Mouse (Mus musculus): Measurements from ENCODE around the gene Zfp536. TPM values are rescaled to one million over a fixed set of nuclear protein-coding genes. Genes with fewer than 3 reads are reported as not detected.
"Not testable (repeated sequence)": the region's sequence is repeated elsewhere in the genome, so short reads cannot be mapped to it uniquely, and the experiment has no call there.

The Zfp536 gene
- total RNA-seq, 2 experiments from 2014 or later: 5.7 to 8.2 TPM

DNA sequence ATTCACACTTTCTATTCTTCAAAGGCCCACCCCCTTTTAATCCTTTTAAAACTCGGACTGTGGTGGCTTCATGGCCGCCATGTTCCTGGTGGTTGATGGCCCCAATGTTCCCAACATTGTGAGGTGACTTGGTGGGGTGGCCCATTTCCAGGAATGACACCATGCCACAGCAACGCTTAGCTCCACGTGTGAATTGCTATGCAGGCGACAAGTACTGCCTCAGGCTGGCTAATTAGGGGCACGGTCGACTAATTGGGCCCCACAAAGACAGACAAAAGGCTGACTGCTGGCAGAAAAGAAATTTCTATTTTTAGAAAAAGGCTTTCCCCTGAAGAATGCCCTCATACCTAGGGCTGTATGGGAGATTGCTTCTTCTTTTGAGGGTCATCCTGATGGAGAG, 154.2 kb downstream of the Zfp536 start:
- intact Hi-C loops (cut with DNase I): no loop called here
- DNase-seq: no peak

DNA sequence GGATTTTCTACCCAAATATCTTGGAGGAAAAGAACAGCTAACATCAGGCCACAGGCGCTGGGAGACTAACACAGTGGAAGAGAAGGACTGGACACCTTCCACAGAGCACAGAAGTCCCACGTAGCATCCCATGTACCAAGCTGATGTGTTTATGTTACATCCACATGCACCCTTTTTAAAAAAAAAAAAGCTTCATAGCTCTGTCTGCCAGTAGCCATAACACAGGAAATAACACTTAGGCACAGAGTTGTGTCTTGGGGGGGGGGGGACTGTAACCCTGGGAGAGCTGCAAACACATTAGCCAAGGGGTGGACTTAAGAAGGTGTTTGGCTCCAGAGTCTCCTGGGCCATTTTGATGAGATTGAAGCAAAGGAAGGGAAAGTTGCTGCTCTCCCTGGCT, 155.6 kb downstream of the Zfp536 start:
- no peak for DNase-seq
- intact Hi-C loops (cut with DNase I): no loop called here

DNA sequence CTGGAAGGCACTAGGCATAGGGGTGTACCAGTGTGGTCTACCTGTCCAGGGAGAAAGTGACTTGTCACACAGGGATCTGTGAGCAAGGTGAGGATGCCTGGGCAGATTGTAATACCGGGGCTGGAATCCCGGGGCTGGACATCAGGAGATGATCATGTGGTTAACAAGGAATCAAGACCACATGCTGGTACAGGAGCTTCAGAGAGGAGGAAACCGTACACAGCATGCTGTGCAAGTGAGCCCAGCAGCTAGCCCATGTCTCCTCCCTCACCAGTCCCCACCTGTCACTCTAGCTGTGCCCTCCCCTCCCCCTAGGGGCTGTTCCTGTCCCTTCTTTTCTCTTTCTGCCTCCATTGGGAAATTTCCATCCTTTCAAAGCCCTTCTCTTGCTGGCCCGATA, 157.5 kb downstream of the Zfp536 start:
- no peak for DNase-seq
- intact Hi-C loops (cut with DNase I): no loop called here

GRCm38 (mm10) chr7:37614381-37614780, 159.1 kb downstream of the Zfp536 start:
- intact Hi-C loops (cut with DNase I): no loop called here
- DNase-seq: no peak

DNA sequence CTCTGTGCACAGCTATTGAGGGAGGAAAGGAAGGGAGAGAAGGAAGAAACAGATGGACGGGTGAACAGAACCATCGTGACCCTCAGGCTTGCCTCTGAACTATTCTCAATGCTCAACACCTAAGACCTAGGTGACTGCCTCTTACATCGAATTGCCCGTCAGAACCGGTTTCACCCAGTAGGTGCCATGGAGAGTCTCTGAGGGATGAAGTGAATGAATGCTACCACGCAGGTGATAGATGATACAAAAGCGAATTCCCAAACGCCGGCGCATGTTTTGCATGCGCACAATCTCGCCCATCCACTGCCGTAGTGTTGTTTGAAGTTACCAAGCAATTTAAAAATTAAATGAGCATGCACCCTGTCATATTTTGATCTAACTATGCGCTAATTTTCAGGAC, 164.9 kb downstream of the Zfp536 start:
- intact Hi-C loops (cut with DNase I): no loop called here
- DNase-seq: no peak

DNA sequence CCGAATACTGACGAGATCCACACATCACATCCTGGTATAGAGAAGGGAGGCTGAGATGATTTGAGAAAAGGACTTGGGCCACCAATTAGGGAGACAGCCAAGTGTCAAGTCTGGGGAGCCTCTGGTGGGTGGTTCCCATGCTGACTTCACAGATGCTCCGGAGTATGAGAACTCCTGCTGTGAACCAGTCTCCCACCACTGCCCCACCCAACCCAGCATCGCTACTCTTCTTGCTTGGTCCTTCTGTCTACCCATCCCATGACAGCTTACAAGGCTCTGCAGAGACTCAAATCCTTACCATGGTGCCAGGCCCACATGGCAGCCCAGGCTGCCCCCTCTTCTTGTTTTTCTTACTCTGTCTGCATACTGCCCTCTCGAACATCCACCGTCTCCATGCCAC, 165.5 kb downstream of the Zfp536 start:
- DNase-seq: no peak
- intact Hi-C loops (cut with DNase I): no loop called here

DNA sequence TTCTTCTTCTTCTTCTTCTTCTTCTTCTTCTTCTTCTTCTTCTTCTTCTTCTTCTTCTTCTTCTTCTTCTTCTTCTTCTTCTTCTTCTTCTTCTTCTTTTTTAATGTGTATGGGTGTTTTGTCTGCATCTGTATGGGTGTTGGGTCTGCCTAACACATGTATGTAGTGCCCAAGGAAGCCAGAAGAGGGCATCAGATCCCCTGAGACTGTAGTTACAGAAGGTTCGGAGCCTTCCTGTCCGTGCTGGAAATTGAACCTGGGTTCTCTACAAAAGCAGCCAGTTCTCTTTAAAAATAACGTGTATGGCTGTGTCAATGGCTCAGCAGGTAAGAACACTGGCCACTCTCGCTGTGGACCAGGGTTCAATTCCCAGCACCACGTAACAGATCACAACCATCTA, 167.0 kb downstream of the Zfp536 start:
- intact Hi-C loops (cut with DNase I): no loop called here
- no peak for DNase-seq

DNA sequence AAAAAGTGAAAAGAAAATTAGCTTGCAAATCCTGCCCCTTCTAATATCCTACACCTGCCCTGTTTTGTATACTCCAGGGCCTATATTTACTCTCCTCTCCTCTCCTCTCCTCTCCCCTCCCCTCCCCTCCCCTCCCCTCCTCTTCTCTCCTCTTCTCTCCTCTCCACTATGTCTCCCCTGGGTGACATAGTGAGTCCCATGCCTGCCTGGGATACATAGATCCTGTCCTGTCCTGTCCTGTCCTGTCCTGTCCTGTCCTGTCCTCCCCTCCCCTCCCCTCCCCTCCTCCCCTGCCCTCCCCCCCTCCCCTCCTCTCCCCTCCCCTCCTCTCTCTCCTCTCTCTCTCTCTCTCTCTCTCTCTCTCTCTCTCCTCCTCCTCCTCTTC, 169.9 kb downstream of the Zfp536 start:
- DNase-seq; intact Hi-C loops (cut with DNase I): not testable (repeated sequence)

DNA sequence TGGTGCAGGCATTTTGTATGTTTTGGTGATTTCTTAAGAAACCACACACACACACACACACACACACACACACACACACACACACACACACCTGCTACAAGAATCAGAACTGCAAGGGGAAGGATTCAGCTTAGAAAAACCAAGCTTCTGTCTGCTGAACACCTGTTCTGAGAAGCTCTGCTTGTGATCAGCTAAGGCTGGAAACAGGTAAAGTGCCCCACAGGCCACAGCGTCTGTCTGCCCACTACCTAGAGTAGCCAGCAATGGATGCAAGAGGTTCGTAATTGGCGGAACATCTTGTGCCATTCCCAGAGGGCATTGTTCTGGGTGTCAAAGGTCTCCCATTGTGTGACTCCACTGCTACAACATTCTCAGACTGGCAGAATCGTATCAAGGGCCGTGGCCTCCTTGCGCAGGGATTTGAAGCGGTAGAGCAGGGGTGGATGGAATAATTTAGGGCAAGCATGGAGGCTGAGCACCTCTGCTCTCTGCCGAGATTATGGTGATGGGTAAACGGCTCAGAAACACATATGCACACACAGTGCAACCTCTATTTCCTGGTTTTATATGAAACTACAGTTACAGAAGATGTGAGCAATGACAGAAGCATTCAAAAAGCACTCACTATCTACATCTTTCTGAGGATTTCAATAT, 170.4 kb downstream of the Zfp536 start:
- DNase-seq: no peak
- intact Hi-C loops (cut with DNase I): no loop called here

DNA sequence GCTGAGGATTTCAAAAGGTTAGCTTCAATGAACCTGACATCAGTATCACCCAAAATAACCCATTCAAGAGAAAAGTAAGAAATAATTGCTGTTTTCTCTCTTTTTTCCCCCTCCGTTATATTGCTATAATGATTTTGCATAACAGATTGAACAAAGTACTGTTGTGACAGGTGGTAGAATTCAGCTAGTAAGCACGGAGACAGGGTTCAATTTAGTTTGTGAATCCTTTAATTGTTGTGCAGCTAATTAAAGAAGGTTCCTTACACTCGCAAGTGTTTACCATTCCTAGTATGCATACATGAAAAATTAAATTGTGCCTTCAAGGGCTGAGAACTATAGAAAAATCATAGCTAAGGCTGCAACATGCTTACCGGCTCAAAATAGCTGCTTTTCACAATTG, 173.1 kb downstream of the Zfp536 start:
- intact Hi-C loops (cut with DNase I): no loop called here
- no peak for DNase-seq

GRCm38 (mm10) chr7:37594211-37595030, 179.0 kb downstream of the Zfp536 start:
- DNase-seq: no peak
- intact Hi-C loops (cut with DNase I): no loop called here

- intact Hi-C loops (cut with DNase I): no loop called here
- no peak for DNase-seq
These were observed 179.9 kb downstream of the Zfp536 start for GRCm38 (mm10) chr7:37593566-37593965.

GRCm38 (mm10) chr7:37586694-37587093, 186.7 kb downstream of the Zfp536 start:
- DNase-seq: no peak
- intact Hi-C loops (cut with DNase I): no loop called here

DNA sequence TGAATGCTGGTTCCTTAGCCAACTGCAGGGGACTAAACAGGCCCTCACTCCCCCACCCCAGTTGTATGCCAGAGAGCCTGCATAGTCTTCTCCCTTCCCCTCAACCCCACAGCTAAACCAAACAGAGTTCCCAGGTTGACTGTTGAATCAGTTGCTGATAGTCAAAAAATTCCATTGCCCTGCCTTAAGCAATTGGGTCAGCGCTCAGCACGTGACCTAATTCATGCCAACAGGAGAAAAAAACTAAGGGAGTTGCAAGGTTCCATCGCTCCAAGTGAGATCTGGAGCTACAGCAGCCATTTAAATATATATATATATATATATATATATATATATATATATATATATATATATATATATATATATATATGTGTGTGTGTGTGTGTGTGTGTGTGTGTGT, 192.2 kb downstream of the Zfp536 start:
- DNase-seq: no peak
- intact Hi-C loops (cut with DNase I): loop anchor here (5.0 kb wide), 1 partner anchor 49 kb away; no protein-coding TSS in a partner anchor

DNA sequence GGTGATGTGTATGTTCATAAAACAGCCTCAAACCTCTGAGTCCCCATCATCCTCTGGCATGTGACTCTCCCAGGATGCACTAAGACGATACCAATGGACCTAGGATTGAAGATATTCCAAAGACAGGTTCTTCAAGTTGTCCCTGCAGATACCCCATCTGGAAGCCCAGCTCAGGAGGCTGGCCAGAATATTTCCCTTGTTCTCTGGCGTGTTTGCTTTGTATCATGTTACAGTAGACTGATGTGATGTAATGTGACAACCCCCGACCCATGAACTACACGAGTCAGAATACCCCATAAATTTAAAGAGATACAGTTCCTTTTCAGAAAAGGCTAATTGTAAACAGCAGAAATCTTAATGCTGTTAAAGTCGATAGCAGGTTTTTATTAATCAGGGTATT, 192.9 kb downstream of the Zfp536 start:
- intact Hi-C loops (cut with DNase I): loop anchor here (5.0 kb wide), 1 partner anchor 48 kb away; no protein-coding TSS in a partner anchor
- no peak for DNase-seq

DNA sequence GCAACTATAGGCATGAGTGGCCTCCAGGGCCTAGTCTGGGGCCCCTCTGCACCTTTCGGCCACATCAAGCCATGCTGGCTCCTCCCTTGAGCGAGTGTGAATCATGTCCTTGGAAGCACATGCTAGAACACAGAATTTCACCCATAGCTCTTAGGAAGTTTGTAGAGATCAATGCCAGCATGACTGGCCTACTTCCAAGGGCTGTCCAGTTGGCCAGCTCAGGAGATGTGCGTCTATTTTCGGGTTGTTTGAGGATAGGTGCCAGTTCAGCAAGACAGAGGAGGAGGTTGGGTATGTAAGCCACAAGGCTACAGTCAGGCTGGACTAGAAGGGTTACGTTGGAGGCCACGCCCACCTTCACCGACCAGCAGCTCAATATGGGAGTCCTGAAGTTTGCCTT, 201.4 kb downstream of the Zfp536 start:
- intact Hi-C loops (cut with DNase I): no loop called here
- DNase-seq: peak; percentile 21 to 41

DNA sequence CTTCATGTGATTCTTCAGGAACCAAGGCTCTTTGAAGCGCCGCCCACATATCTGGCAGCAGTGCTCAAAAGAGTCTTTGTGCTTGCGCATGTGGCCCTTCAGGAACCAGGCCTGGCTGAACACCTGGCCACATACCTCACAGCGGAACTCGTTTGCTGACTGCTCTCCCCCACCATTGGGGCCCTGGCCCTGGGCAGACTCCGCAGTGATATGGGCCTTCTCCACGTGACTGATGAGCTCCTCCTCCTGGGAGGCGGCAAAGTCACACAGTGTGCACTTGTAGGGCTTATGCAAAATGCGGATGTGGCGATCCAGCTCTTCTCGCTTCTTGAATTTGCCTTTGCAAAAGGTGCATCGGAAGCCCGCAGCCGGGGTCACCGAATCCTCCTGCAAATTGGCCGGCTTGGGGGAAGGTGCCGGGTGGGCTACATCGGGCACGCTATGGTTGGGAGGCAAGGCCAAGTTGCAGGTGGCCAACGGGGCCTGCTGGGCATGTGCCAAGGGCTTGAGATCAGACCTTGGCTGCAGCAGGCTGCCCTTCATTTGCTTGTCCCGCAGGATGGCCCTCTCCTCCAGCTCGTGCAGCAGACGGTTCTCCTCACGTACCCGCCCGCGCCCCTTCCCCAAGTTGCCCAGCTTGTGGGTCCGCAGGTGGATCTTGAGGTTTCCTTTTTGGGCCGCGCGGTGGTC, 204.5 kb downstream of the Zfp536 start:
- DNase-seq: no peak
- intact Hi-C loops (cut with DNase I): no loop called here

DNA sequence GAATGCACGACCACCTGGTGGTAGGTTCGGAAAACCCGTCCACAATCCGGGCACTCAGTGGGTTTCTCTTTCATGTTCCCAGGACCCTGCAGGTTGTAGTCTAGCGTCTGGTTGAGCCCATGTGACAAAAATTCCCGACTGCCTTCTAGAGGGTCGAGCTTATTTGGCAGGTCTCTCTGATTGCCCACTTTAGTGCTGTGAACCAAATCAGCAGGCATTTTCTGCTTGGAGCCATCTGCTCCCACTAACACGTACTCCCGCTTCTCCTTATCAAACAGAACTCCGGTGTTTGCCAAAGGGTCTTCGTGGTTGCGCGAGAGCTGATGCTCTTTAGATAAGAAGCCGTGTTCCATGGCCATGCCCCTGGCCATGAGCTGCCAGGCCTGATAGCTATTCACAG, 205.4 kb downstream of the Zfp536 start:
- intact Hi-C loops (cut with DNase I): no loop called here
- DNase-seq: no peak

DNA sequence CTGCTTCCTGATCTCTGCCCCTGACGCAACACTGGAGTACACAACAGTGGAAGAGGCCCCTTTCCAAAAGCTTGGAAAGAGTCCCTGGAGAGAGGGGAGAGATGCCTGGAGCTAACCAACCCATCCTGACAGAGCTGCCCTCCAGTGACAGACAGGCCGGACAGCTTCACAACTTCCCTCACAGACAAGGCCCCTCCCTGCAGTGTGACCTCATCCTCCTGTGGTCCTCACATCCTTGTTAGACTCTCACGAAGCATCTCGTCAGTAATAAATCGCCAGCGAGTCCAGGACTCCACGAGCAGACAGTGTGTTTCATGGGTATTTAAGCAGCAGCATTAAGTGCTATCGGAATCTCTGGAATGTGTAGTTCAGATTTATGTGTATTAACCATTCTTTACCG, 207.4 kb downstream of the Zfp536 start:
- intact Hi-C loops (cut with DNase I): no loop called here
- no peak for DNase-seq

DNA sequence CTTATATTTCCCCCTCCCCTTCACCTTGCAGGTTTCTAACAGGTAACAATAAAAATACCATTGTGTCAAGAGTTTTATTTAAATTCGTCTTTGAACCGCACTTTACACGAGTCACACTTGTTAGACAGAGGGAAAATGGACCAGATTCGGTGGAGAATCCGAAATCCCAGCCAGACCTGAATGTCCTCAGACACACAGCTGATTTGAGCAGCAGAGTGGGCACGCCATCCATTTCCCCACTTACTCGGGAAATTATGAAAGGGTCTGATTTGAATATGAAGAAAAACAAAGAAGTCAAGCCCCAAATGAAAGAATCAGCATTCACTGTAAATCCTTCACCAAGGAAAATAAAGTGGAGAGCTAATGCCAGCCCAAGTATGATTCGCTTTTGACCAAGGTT, 208.1 kb downstream of the Zfp536 start:
- intact Hi-C loops (cut with DNase I): no loop called here
- DNase-seq: no peak

- intact Hi-C loops (cut with DNase I): no loop called here
- DNase-seq: no peak
These were observed 208.8 kb downstream of the Zfp536 start for GRCm38 (mm10) chr7:37564644-37565043.
